Mouse (Mus musculus) common myeloid progenitor, adult 5-6 weeks (primary cell): ENCODE results near the gene Prom2. TPM values are rescaled to one million over a fixed set of nuclear protein-coding genes. Genes with fewer than 3 reads are reported as not detected.

Source experiments
- ATAC-seq: replicated peaks from 2 replicates; pipeline ENCODE4 v1.8.0; 2016; ENCODE audit warnings: low read depth, mild to moderate bottlenecking, moderate TSS enrichment, inconsistent platforms; ENCODE audit not compliant: poor library complexity, severe bottlenecking
- total RNA-seq: library from RNA; stranded (forward); fragments of 200-1000, 187-1606 nt; gene quantifications from 2 replicates; pipeline ENCODE4 v1.2.3, GENCODE M21; 2017

Prom2 gene
- total RNA-seq, 1 experiment from 2014 or later, result not detected

GRCm38 (mm10) chr2:127525004-127525775, 16.1 kb downstream of the Prom2 start:
- ATAC-seq, result no peak

DNA sequence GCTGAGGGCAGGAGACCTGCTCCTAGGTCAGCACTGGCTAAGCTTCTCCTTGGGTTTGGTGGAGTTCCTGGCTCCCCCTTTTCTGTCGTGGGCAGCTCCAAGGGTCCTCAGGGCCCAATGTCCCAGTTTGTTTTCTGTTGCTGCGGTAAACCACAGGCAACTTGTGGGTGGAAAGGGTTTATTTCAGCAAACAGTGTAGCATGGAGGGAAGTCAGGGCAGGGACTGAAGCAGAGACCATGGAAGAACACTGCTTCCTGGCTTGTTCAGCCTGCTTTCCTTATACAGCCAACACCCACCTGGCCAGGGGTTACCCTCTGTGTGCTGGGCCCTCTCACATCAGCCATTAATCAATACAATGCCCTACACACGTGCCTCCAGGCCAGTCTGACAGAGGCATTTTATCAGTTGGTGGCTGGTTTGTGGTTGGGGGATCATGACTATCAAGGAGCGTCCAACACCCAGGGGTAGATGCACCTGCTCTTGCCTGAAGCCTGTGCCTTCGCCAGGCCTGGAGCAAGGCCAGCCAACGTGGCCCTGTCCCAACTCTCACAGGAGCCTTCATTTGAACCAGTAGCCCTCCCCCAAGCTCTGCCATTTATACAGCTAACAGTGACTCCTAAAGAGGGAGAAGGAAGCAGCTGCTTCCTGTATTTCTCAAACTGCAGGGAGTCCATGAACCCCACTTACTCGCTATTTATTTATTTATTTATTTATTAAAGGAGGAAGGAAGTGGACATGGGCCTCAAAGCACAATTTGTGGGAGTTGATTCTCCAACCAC, 17.1 kb downstream of the Prom2 start:
- peak; percentile 71 for ATAC-seq

GRCm38 (mm10) chr2:127522006-127522441, 19.2 kb downstream of the Prom2 start, which contains the start of gene Kcnip3:
Gene Kcnip3, minus strand, starts transcription at chr2:127522094.
- no peak for ATAC-seq

GRCm38 (mm10) chr2:127521172-127522005, 19.9 kb downstream of the Prom2 start:
- no peak for ATAC-seq

DNA sequence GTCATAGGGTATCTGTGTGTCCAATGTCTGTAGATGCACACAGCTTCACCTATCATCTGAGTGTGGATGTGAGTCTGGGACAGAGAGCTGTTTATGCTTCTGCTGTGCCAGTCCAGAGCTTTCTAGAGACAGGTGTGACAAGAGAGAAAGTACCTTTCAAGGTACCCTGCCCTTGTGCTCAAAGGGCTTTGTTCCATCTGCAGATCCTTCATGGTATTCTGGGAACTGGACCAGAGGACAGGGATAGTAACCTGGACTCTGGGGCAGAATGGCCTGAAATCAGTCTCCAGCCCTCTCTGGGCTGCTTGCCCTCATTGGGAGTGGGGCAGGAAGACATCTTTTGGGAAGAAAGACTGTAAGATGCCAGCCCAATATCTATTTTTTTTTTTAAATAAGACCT, 21.1 kb downstream of the Prom2 start:
- no peak for ATAC-seq

- no peak for ATAC-seq
Observed at GRCm38 (mm10) chr2:127519308-127519707, 22.0 kb downstream of the Prom2 start.

GRCm38 (mm10) chr2:127518831-127519230, 22.4 kb downstream of the Prom2 start:
- ATAC-seq, result peak; percentile 30

DNA sequence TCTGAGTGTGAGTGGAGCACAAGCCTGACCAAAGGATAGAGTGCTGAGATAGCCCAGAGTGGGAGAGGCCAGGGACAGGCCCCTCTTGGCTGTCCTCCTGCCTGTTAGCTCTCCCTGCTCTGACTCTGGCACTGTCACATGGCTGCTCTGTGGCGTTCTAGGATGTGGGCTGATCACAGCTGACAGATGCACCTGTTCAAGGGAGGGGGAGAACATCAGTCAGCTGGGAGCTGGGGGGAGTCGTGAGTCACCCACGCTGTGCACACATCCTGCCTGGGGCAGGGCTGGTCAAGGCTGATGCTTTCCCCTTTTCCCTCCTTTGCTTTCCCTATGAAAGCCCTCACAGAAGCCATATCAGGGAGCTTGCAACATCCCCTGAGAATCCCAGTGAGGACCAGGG, 23.0 kb downstream of the Prom2 start:
- no peak for ATAC-seq

GRCm38 (mm10) chr2:127517081-127517480, 24.2 kb downstream of the Prom2 start:
- ATAC-seq, result no peak

GRCm38 (mm10) chr2:127514380-127515124, 26.7 kb downstream of the Prom2 start:
- no peak for ATAC-seq

DNA sequence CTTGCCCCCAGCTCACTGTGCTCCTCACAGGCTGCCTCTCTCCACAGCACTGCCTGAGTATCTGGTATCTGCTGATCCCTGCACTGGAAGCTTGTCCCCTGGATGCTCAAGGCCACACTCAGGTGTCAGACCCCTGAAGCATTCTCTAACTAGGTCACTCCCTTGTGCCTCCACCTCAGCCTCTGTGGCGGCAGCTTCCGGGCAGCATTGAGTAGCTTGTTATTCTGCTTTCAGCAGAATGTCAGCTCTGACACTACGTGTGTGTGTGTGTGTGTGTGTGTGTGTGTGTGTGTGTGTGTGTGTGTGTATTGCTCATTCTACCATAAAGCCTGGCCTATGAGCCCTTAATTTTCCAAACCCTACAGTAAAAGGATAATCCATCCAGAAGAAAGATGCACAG, 28.0 kb downstream of the Prom2 start:
- no peak for ATAC-seq

DNA sequence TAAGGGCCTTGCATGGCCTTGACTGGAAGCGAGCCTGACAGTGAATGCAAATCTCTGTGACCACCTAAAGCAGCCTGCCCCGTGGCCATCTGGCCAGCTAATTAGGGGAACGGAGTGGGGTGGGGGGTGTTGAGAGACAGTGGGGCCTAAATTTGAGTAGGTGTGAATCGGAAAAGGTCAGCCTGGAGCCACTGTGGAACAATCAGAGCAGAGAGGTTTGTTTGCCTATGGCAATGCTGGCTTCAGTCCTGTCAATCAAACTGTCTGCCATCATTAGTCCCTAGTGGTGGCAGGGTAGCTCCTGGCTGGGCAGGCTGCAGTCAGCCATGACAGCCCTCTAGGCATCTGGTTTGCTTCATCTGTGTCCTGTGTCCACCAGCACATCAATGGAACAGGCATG, 29.8 kb downstream of the Prom2 start:
- no peak for ATAC-seq

- ATAC-seq, result no peak
Observed at GRCm38 (mm10) chr2:127507967-127508660, 33.2 kb downstream of the Prom2 start.

- peak; percentile 87 for ATAC-seq
Observed at GRCm38 (mm10) chr2:127507077-127507774, 34.0 kb downstream of the Prom2 start.

GRCm38 (mm10) chr2:127506131-127506632, 35.1 kb downstream of the Prom2 start:
- peak; percentile 42 for ATAC-seq

- 0 out of 2 replicates have a peak, but pooled peaks have one; percentile 17 for ATAC-seq
Observed at GRCm38 (mm10) chr2:127505196-127505595, 36.1 kb downstream of the Prom2 start.

DNA sequence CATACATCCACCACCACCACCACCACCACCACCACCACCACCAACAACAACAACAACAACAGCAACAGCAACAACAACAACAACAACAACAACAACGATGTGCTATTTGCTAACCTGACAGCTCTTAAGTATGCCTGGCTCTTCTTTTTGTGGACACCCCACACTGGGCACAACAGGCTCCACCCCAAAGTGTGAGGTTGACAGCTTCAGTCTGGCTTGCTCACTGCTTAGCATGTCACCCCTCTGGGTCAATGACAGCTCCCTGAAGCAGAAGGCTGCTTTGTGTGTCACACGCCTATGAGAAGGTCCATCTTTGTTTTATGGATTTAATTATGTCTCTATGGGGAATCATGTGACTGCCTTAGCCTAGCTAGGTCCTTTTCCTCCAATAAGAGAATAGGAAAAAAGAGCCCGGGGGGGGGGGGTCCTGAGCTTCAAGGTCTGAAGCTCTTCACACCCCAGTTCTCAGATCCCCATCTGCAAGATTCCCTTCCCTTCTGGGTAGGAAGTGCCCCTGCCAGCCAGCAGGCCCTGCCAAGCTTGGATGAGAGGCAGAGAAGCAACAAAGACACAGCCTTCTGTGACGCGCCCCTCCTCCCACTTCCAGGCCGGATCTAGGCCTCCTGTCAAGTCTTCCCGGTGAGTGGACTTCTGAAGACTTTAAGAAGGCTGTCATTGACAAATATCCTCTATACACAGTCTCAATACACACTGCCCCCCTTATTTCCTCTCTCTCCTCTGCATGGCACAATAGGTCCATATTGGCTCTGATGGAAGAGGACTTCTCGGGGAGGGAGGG, 37.3 kb downstream of the Prom2 start:
- ATAC-seq, result no peak
